Mouse (Mus musculus) layer of hippocampus, postnatal 14 days (tissue): ENCODE data around the gene Gm4305. TPM values are rescaled to one million over a fixed set of nuclear protein-coding genes. Genes with fewer than 3 reads are reported as not detected.
"Not testable (repeated sequence)": the region's sequence is repeated elsewhere in the genome, so short reads cannot be mapped to it uniquely, and the experiment has no call there.

Experiments used
- DNase-seq, 2 experiments: peaks; one replicate each; pipeline ENCODE4 v3.0.0; 2021 to 2022; ENCODE audit warnings: low spot score in 2 of 2, mixed read lengths in 1 of 2
- long read RNA-seq, 2 experiments: library from polyadenylated mRNA; stranded (forward); transcript quantifications; one replicate each; pipeline ENCODE4 v2.0.0; 2021
- total RNA-seq, 2 experiments: library from RNA; stranded (reverse); gene quantifications; 2 replicates each; pipeline ENCODE4 v1.2.3; 2021

Gm4305 gene
- not detected for total RNA-seq
- long read RNA-seq, experiment 1: 0 reads
- long read RNA-seq, experiment 2: 0 reads

- DNase-seq: not testable (repeated sequence)
Observed at GRCm38 (mm10) chr10:100350793-100351192, at the start of gene Gm4305. Gm4305 (plus strand) TSS chr10:100351093.

- DNase-seq: not testable (repeated sequence)
Observed at GRCm38 (mm10) chr10:100335376-100335775, 15.5 kb upstream of the Gm4305 start, which contains the start of gene Gm4301. Gm4301 (plus strand) TSS chr10:100335676.

DNA sequence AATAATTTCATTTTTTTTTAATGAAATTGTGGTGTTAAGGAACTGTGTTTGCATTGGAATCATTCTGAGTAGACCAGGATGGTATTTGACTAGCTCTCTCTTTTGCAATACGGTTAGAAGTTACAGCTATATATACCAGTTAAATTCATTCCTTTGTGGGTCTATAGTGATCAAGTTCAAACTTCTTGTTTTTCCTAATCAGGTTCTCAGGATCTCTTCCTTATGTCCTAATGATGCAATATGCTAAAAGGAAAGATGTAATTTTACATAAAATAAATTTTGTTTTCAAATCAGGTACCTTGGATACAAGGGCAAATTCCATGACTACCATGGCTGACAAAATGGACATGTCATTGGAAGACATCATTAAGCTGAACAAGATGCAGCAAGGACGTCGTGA is 10.4 kb upstream of the Gm4305 start, which contains the start of gene Gm4302:
Gene Gm4302, plus strand, starts transcription at position 301 of the 400 bp plus-strand sequence.
- not testable (repeated sequence) for DNase-seq

DNA sequence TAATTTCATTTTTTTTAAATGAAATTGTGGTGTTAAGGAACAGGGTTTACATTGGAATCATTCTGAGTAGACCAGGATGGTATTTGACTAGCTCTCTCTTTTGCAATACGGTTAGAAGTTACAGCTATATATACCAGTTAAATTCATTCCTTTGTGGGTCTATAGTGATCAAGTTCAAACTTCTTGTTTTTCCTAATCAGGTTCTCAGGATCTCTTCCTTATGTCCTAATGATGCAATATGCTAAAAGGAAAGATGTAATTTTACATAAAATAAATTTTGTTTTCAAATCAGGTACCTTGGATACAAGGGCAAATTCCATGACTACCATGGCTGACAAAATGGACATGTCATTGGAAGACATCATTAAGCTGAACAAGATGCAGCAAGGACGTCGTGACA is 5.2 kb upstream of the Gm4305 start, which contains the start of gene Gm4303:
Gene Gm4303, plus strand, starts transcription at position 301 of the 400 bp plus-strand sequence.
- not testable (repeated sequence) for DNase-seq

DNA sequence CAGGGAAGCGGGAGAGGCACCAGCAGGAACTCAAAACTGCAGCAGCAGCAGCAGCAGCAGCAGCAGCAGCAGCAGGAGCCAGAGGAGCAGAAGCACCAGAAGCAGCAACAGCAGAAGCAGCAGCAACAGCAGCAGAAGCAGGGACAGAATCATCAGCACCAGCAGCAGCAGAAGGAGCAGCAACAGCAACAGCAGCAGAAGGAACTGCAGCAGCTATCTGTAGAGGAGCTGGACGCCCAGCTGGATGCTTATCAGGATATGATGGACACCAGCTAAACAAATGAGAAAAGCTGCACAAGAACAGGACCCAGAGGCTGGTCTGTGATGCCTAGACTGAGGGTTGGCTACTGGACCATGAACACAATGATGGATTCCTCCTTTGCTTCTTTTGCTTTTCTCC is 5.9 kb downstream of the Gm4305 start:
- peak; percentile 2 to 3 for DNase-seq

GRCm38 (mm10) chr10:100361038-100361437 is 10.1 kb downstream of the Gm4305 start, which contains the start of gene Gm4307:
Gm4307 (plus strand) TSS chr10:100361338.
- DNase-seq: not testable (repeated sequence)

- DNase-seq: not testable (repeated sequence)
Observed at GRCm38 (mm10) chr10:100382460-100382859, 31.6 kb downstream of the Gm4305 start, which contains the start of gene Gm4312. Gm4312 (minus strand) TSS chr10:100382560.

Other genes starting within 250 kb of the Gm4305 start
- not detected for gene Gm4301, start 15.4 kb upstream of the Gm4305 start, total RNA-seq
- not detected for gene Gm4302, start 10.3 kb upstream of the Gm4305 start, total RNA-seq
- gene Gm4303, start 5.1 kb upstream of the Gm4305 start, total RNA-seq: not detected
- gene Gm4307, start 10.2 kb downstream of the Gm4305 start, total RNA-seq: not detected
- not detected for gene Gm4312, start 31.5 kb downstream of the Gm4305 start, total RNA-seq
- gene Tmtc3, start 136.3 kb downstream of the Gm4305 start, total RNA-seq: 10 to 100 TPM; 11.3 to 13.3 TPM
- gene Cep290, start 136.5 kb downstream of the Gm4305 start, total RNA-seq: 10 to 100 TPM; 11.0 to 12.4 TPM
- gene 4930430F08Rik, start 239.3 kb downstream of the Gm4305 start, total RNA-seq: 10 to 100 TPM; 24.5 to 26.9 TPM
- not detected for gene 1700017N19Rik, start 239.4 kb downstream of the Gm4305 start, total RNA-seq